Mouse (Mus musculus) left cerebral cortex, adult 6 months (tissue): ENCODE measurements around the gene Ctsd. TPM values are rescaled to one million over a fixed set of nuclear protein-coding genes. Genes with fewer than 3 reads are reported as not detected.

Source experiments
- long read RNA-seq, 2 experiments: library from polyadenylated mRNA; unstranded; transcript quantifications; one replicate each; pipeline ENCODE4 v2.0.0; 2019 to 2020
- polyA plus RNA-seq: library from polyadenylated mRNA; unstranded; fragments of <200 nt; fragmentation: Nextera tagmentation; gene quantifications from 2 replicates; pipeline ENCODE4 v1.2.3, GENCODE M21; 2021

Ctsd gene
- polyA plus RNA-seq: 400 and 569 TPM in 2 replicates
- long read RNA-seq, experiment 1, transcript Ctsd-202 (9 exons, 2,127 nt): major isoform, 3,104 of 3,303 reads
- long read RNA-seq, experiment 1, partial matches to known transcripts: 139 of 3,303 reads
- long read RNA-seq, experiment 1, other reads (novel, unspliced or antisense): 59 of 3,303 reads
- long read RNA-seq, experiment 2, transcript Ctsd-202 (9 exons, 2,127 nt): major isoform, 431 of 532 reads
- long read RNA-seq, experiment 2, partial matches to known transcripts: 94 of 532 reads
- long read RNA-seq, experiment 2, other reads (novel, unspliced or antisense): 7 of 532 reads

GRCm38 (mm10) chr7:142387419-142388148 lies at the start of gene Ctsd:
TSS of gene Ctsd (minus strand) at chr7:142388038.

GRCm38 (mm10) chr7:142434137-142434865 lies 46.5 kb upstream of the Ctsd start, which contains the start of gene Syt8:
TSS of gene Syt8 (plus strand) at chr7:142434850.

GRCm38 (mm10) chr7:142382567-142382966 lies 5.3 kb downstream of the Ctsd start, which contains the start of gene Gm49369:
TSS of gene Gm49369 (minus strand) at chr7:142382667.

GRCm38 (mm10) chr7:142373641-142374412 lies 14.0 kb downstream of the Ctsd start, which contains the start of gene Ifitm10:
TSS of gene Ifitm10 (minus strand) at chr7:142373753.

Other genes with a start within 250 kb of the Ctsd start
- not detected in 2 replicates for gene Gm45337, start 243.4 kb downstream of the Ctsd start, polyA plus RNA-seq
- not detected in 2 replicates for gene Gm29735, start 230.9 kb downstream of the Ctsd start, polyA plus RNA-seq
- gene Gm4553, start 222.3 kb downstream of the Ctsd start, polyA plus RNA-seq: not detected in 2 replicates
- gene Krtap5-2, start 212.0 kb downstream of the Ctsd start, polyA plus RNA-seq: not detected in 2 replicates
- not detected in 2 replicates for gene Gm10153, start 197.6 kb downstream of the Ctsd start, polyA plus RNA-seq
- not detected in 2 replicates for gene Krtap5-3, start 186.7 kb downstream of the Ctsd start, polyA plus RNA-seq
- not detected in 2 replicates for gene Gm7579, start 176.2 kb downstream of the Ctsd start, polyA plus RNA-seq
- not detected in 2 replicates for gene Krtap5-5, start 158.1 kb downstream of the Ctsd start, polyA plus RNA-seq
- not detected in 2 replicates for gene Gm40460, start 147.0 kb downstream of the Ctsd start, polyA plus RNA-seq
- gene Gm2431, start 129.7 kb downstream of the Ctsd start, polyA plus RNA-seq: not detected in 2 replicates
- gene Gm4559, start 113.7 kb downstream of the Ctsd start, polyA plus RNA-seq: not detected in 2 replicates
- gene Krtap5-1, start 90.9 kb downstream of the Ctsd start, polyA plus RNA-seq: not detected in 2 replicates
- gene Krtap5-4, start 84.5 kb downstream of the Ctsd start, polyA plus RNA-seq: not detected in 2 replicates
- gene Ifitm10, start 14.3 kb downstream of the Ctsd start, polyA plus RNA-seq: 30.4 and 46.7 TPM in 2 replicates
- gene Gm49369, start 5.4 kb downstream of the Ctsd start, polyA plus RNA-seq: not detected in 2 replicates
- not detected in 2 replicates for gene Syt8, start 46.8 kb upstream of the Ctsd start, polyA plus RNA-seq
- gene Tnni2, start 53.8 kb upstream of the Ctsd start, polyA plus RNA-seq: 0.99 and 1.4 TPM in 2 replicates
- gene Lsp1, start 72.8 kb upstream of the Ctsd start, polyA plus RNA-seq: 3.4 and 4.0 TPM in 2 replicates
- 0.30 TPM in 1 of 2 replicates, not detected in the other for gene Tnnt3, start 110.8 kb upstream of the Ctsd start, polyA plus RNA-seq
- gene Mrpl23, start 144.6 kb upstream of the Ctsd start, polyA plus RNA-seq: 30.3 and 54.8 TPM in 2 replicates